Mouse (Mus musculus): ENCODE measurements around the gene Flt3l. TPM values are rescaled to one million over a fixed set of nuclear protein-coding genes. Genes with fewer than 3 reads are reported as not detected.

Flt3l gene
- polyA plus RNA-seq, 1 experiment from 2014 or later, result 5.1 TPM

GRCm38 (mm10) chr7:45092048-45092447, 44.2 kb downstream of the Flt3l start, which contains the start of gene Rcn3:
Gene Rcn3, minus strand, starts transcription at chr7:45092221.
- Histone ChIP-seq H3K27ac (ENCODE audit: low read length) (peak within 1 kb of the TSS; percentile 51), H3K4me2 (replicated peaks; ENCODE audit: low read depth, low read length) (peak within 1 kb of the TSS; percentile 51), H3K4me3 (ENCODE audit: low read depth, low read length) (peak within 1 kb of the TSS; percentile 34), H3K27me3 (replicated peaks; ENCODE audit: insufficient read depth, low read length) (no peaks in the 10 kb centered on the region), H3K9me3 (ENCODE audit: low read length) (no peaks in the 10 kb centered on the region), H3K36me3 (ENCODE audit: insufficient read depth, low read length) (no peaks in the 10 kb centered on the region), H3K4me1 (ENCODE audit: insufficient read depth, low read depth, low read length) (no peaks in the 10 kb centered on the region), H3K9ac (replicated peaks; ENCODE audit: low read depth) (peak within 1 kb of the TSS; percentile 26)
- DNase-seq (ENCODE audit: low spot score) (peak; percentile 95), ATAC-seq (peak; percentile 95)
- under 1% methylated on average over 16 of the region's 16 CpGs for WGBS
- TF ChIP-seq EP300 (IDR thresholded peaks at IDR 0.05) (no peak), CTCF (IDR thresholded peaks at IDR 0.05) (no peak)

DNA sequence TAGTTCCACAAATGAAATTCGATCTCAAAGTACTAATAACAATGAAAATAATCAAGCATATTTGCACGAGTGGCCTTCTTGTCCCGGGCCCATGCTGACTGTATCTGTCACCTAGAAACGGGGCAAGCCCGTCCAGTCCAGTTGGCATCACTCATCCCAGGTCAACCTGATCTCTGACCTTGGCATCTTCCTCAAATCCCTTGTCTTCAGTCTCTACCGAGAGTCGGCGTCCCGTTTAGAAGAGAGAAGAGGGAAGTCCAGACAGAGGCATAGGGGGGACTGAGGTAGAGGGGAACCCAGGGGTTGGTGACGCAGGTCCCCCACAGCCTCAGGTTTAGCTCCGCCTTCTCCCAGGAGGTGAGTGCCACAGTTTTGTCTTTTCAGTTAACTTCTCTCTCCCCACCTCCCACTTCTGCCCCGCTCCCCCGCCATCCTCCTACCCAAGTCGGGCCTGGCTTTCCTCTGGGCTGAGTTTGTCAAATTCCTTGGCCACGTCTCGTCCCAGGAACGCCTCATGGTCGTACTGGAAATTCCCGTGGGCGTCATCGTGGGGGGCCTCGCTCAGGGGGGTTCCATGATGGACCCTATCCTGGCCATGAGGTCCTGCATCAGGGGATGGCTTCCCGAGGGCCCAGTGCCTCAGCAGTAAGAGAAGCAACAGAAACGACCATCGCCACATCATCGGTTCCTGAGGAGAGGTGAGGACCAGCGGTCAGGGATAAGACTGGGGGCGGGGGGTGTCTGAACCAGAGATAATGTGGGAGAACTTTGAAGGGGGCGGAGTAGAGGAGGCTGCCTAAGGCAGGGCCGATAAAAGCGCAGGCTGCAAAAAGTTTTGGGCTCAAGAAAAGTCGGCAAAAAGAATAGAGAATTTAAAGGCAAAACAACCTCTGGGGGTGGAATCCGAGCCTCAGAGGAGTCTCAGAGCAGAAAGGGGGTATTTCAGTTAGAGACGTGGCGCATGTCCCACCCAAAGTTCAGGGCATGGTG, 44.9 kb downstream of the Flt3l start:
- Histone ChIP-seq H3K27me3 (replicated peaks; ENCODE audit: insufficient read depth, low read length) (no peaks in the 10 kb centered on the region), H3K4me1 (ENCODE audit: insufficient read depth, low read depth, low read length) (no peaks in the 10 kb centered on the region), H3K4me3 (ENCODE audit: low read depth, low read length) (peak overlapping the region; percentile 34), H3K9me3 (ENCODE audit: low read length) (no peaks in the 10 kb centered on the region), H3K4me2 (replicated peaks; ENCODE audit: low read depth, low read length) (peak overlapping the region; percentile 51), H3K36me3 (ENCODE audit: insufficient read depth, low read length) (no peaks in the 10 kb centered on the region), H3K27ac (ENCODE audit: low read length) (peak overlapping the region; percentile 51), H3K9ac (replicated peaks; ENCODE audit: low read depth) (peak overlapping the region; percentile 26)
- ATAC-seq (peak; percentile 40), DNase-seq (ENCODE audit: low spot score) (peak; percentile 52)
- TF ChIP-seq EP300 (IDR thresholded peaks at IDR 0.05) (no peak), CTCF (IDR thresholded peaks at IDR 0.05) (no peak)
- WGBS, result 13% methylated on average over 34 of the region's 35 CpGs

GRCm38 (mm10) chr7:45090251-45090977, 45.8 kb downstream of the Flt3l start:
- 74% methylated on average over 13 of the region's 13 CpGs for WGBS
- no peaks in the 10 kb centered on the region for H3K27me3 ChIP-seq (replicated peaks; ENCODE audit: insufficient read depth, low read length)
- no peaks in the 10 kb centered on the region for H3K4me1 ChIP-seq (ENCODE audit: insufficient read depth, low read depth, low read length)
- DNase-seq (ENCODE audit: low spot score), result no peak
- H3K27ac ChIP-seq (ENCODE audit: low read length), result peak overlapping the region; percentile 51; the same call in 1 of the 2 replicates
- H3K9ac ChIP-seq (replicated peaks; ENCODE audit: low read depth), result no peak overlapping the region
- no peak for ATAC-seq
- H3K9me3 ChIP-seq (ENCODE audit: low read length), result no peaks in the 10 kb centered on the region
- no peak overlapping the region; the same call in 1 of the 2 replicates for H3K4me2 ChIP-seq (replicated peaks; ENCODE audit: low read depth, low read length)
- H3K36me3 ChIP-seq (ENCODE audit: insufficient read depth, low read length), result no peaks in the 10 kb centered on the region
- H3K4me3 ChIP-seq (ENCODE audit: low read depth, low read length), result no peak overlapping the region
- TF ChIP-seq EP300 (IDR thresholded peaks at IDR 0.05) (no peak), CTCF (IDR thresholded peaks at IDR 0.05) (no peak)

GRCm38 (mm10) chr7:45088597-45088996, 47.6 kb downstream of the Flt3l start:
- no peak for DNase-seq (ENCODE audit: low spot score)
- no peaks in the 10 kb centered on the region for H3K4me1 ChIP-seq (ENCODE audit: insufficient read depth, low read depth, low read length)
- no peaks in the 10 kb centered on the region for H3K27me3 ChIP-seq (replicated peaks; ENCODE audit: insufficient read depth, low read length)
- H3K9me3 ChIP-seq (ENCODE audit: low read length), result no peaks in the 10 kb centered on the region
- 94% methylated on average over 17 of the region's 17 CpGs for WGBS
- no peak for ATAC-seq
- H3K4me2 ChIP-seq (replicated peaks; ENCODE audit: low read depth, low read length), result no peak overlapping the region
- H3K4me3 ChIP-seq (ENCODE audit: low read depth, low read length), result no peak overlapping the region
- H3K36me3 ChIP-seq (ENCODE audit: insufficient read depth, low read length), result no peaks in the 10 kb centered on the region
- H3K27ac ChIP-seq (ENCODE audit: low read length), result no peak overlapping the region
- TF ChIP-seq CTCF (IDR thresholded peaks at IDR 0.05), result no peak
- no peak for TF ChIP-seq EP300 (IDR thresholded peaks at IDR 0.05)
- H3K9ac ChIP-seq (replicated peaks; ENCODE audit: low read depth), result no peak overlapping the region

DNA sequence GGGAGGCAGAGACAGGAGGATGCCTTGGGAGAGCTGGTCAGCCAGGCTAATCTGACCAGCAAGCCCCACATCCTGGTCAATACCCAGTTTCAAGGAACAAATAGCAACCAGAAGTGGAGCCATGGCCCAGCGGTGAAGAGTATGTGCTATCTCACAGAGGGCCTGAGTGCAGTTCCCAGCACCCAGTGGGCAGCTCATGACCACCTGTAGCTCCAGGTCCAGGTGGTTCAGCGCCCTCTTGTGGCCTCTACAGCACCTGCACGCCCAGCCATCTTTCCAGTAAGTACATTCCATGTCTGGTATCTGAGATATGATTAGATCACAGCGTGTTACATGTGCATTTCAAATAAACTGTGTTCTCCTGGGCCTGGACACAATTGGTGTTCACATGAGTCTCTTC, 50.1 kb downstream of the Flt3l start:
- Histone ChIP-seq H3K4me1 (ENCODE audit: insufficient read depth, low read depth, low read length) (no peaks in the 10 kb centered on the region), H3K4me3 (ENCODE audit: low read depth, low read length) (no peak overlapping the region)
- 81% methylated on average over 4 of the region's 4 CpGs for WGBS

More for the DNA sequence above, 50.1 kb downstream of the Flt3l start:
- no peak for ATAC-seq
- DNase-seq (ENCODE audit: low spot score), result no peak
- TF ChIP-seq CTCF (IDR thresholded peaks at IDR 0.05) (peak; percentile 45), EP300 (IDR thresholded peaks at IDR 0.05) (no peak)
- Histone ChIP-seq H3K9me3 (ENCODE audit: low read length) (no peaks in the 10 kb centered on the region), H3K27ac (ENCODE audit: low read length) (no peak overlapping the region), H3K4me2 (replicated peaks; ENCODE audit: low read depth, low read length) (no peak overlapping the region), H3K9ac (replicated peaks; ENCODE audit: low read depth) (no peak overlapping the region), H3K36me3 (ENCODE audit: insufficient read depth, low read length) (no peaks in the 10 kb centered on the region), H3K27me3 (replicated peaks; ENCODE audit: insufficient read depth, low read length) (no peaks in the 10 kb centered on the region)

Data from lung, postnatal 0 days (tissue).